In the genomic region with DNA sequence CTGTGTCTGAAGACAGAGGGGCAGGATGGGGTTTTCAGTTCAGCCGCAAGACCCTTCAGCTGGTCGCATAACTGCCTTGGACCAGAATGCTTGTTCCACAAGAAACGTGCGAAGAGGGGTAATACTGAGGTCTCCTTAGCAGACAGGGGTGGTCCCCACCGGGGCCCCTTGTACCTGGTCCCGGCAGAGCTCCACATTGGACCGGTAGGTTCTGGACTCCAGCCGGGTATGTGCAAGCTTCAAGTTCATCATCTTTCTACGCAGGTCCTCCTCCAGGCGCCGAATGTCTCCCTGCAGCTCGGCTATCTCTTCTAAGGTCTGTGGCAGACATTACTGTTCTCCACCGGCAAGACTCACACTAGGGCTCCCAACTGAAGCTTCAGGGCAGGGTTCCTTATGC, we compare ENCODE assay signal across 25 mouse cellular contexts. TPM values are rescaled to one million over a fixed set of nuclear protein-coding genes. Genes with fewer than 3 reads are reported as not detected.
"Had no signal": no experiment of that assay in that cellular context is flagged by ENCODE, and none has a peak within 500 bp of the region (broad histone marks: within the 10 kb centered on the region; RNA-seq: fewer than 3 reads in every experiment).

No protein-coding gene starts in this region.

- H3K9me3 ChIP-seq: heart, embryonic 13.5 days; heart, embryonic 15.5 days; hindbrain, embryonic 13.5 days; hindbrain, embryonic 15.5 days; intestine, embryonic 15.5 days; limb, embryonic 13.5 days; limb, embryonic 15.5 days; liver, embryonic 12.5 days had no signal

- ATAC-seq: liver, embryonic 12.5 days had no signal

- H3K27me3 ChIP-seq: limb, embryonic 15.5 days had no signal

- DNase-seq: gastrocnemius, postnatal 14 days; gastrocnemius, postnatal 36 days; heart, adult 2 months; heart, postnatal 14 days; heart, postnatal 36 days; kidney, adult 11 months; kidney, adult 2 months; kidney, adult 9 months; kidney, postnatal 14 days; kidney, postnatal 36 days; layer of hippocampus, adult 9-11 months; layer of hippocampus, postnatal 36 days; left cerebral cortex, postnatal 4 days had no signal

- H3K9ac ChIP-seq: hindbrain, embryonic 13.5 days; hindbrain, embryonic 15.5 days; intestine, embryonic 15.5 days; limb, embryonic 15.5 days; liver, embryonic 14.5 days had no signal

- H3K4me3 ChIP-seq: limb, embryonic 13.5 days had no signal

- H3K27ac ChIP-seq: heart, adult 2 months; heart, embryonic 13.5 days; heart, embryonic 15.5 days; hindbrain, embryonic 13.5 days; hindbrain, embryonic 15.5 days; hindbrain, postnatal 0 days; intestine, embryonic 15.5 days; kidney, postnatal 0 days; limb, embryonic 13.5 days; limb, embryonic 15.5 days; liver, embryonic 12.5 days; liver, embryonic 14.5 days had no signal

RNA-seq across cellular contexts. Expression of a gene that starts 2.8 kb away (rescaled TPM):
- total RNA-seq: hematopoietic stem cell, adult 5-6 weeks had no signal

RNA-seq across cellular contexts. Expression of a gene that starts 36.1 kb away (rescaled TPM):
- total RNA-seq: hematopoietic stem cell, adult 5-6 weeks had no signal
